ENCODE assay signal across 26 mouse cellular contexts in the genomic region with DNA sequence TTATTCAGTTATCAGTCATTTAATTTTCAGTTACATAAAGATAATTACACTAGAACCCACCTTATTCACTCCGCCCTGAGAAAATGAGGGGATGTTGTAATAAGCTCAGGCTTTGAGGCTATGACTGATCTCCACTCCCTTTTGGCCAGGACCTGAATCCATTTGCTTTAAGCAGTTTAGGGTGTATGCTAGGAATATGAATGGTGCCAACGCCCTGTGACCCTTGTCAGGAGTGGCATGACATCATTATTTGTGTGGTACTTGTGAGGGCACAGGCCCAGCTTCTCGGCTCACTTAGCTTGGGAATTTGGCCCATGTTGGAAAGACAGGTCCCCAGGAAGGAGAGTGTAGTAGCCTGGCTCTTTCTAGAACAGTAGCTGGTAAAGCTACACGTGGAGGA.
A peak's percentile ranks its signal among the peaks of the same experiment; 100 is the strongest.
DNase-seq lines count a peak whose midpoint lies in the region; ATAC-seq and TF ChIP-seq lines count a peak whose summit lies in the region.
"Had no signal": no experiment of that assay in that cellular context is flagged by ENCODE, and none has a peak within 500 bp of the region (broad histone marks: within the 10 kb centered on the region; RNA-seq: fewer than 3 reads in every experiment).

No protein-coding gene starts in this region.

- no peaks in the 10 kb centered on the region for H3K27me3 ChIP-seq in kidney, adult 2 months (replicated peaks; ENCODE audit: control insufficient read depth, insufficient read depth, low read length)
- H3K27me3 ChIP-seq in kidney, embryonic 14.5 days (ENCODE audit: control insufficient read depth, insufficient read depth, low read length) = no peaks in the 10 kb centered on the region
- no peaks in the 10 kb centered on the region for H3K27me3 ChIP-seq in stomach, embryonic 16.5 days (ENCODE audit: control insufficient read depth, insufficient read depth, low read length)
- H3K27me3 ChIP-seq: heart, embryonic 15.5 days; hindbrain, embryonic 13.5 days; liver, embryonic 15.5 days; Patski had no signal

- no peak overlapping the region for H3K9ac ChIP-seq in kidney, embryonic 14.5 days (ENCODE audit: low read depth, low read length)
- no peak overlapping the region for H3K9ac ChIP-seq in stomach, embryonic 16.5 days (ENCODE audit: low read length)
- H3K9ac ChIP-seq: heart, embryonic 15.5 days; hindbrain, embryonic 13.5 days; liver, embryonic 15.5 days had no signal

- no peak overlapping the region for H3K27ac ChIP-seq in kidney, adult 2 months (ENCODE audit: insufficient read depth, low read depth, low read length)
- H3K27ac ChIP-seq in kidney, embryonic 14.5 days (ENCODE audit: low read depth, low read length) = no peak overlapping the region
- H3K27ac ChIP-seq in stomach, embryonic 16.5 days (ENCODE audit: low read length) = peak overlapping the region; percentile 50
- H3K27ac ChIP-seq: heart, embryonic 10.5 days; heart, embryonic 15.5 days; hindbrain, embryonic 13.5 days; liver, embryonic 15.5 days had no signal

- no peaks in the 10 kb centered on the region for H3K9me3 ChIP-seq in kidney, embryonic 14.5 days (ENCODE audit: control insufficient read depth, low read length)
- no peaks in the 10 kb centered on the region for H3K9me3 ChIP-seq in stomach, embryonic 16.5 days (replicated peaks; ENCODE audit: control insufficient read depth, low read length)
- H3K9me3 ChIP-seq: heart, embryonic 10.5 days; heart, embryonic 15.5 days; hindbrain, embryonic 13.5 days; liver, embryonic 15.5 days had no signal

- H3K4me2 ChIP-seq in kidney, embryonic 14.5 days (replicated peaks; ENCODE audit: low read depth, low read length) = no peak overlapping the region
- no peak overlapping the region for H3K4me2 ChIP-seq in stomach, embryonic 16.5 days (ENCODE audit: low read depth, low read length)
- H3K4me2 ChIP-seq: heart, embryonic 15.5 days; hindbrain, embryonic 13.5 days; liver, embryonic 15.5 days; midbrain, embryonic 11.5 days had no signal

- no peak overlapping the region for H3K4me3 ChIP-seq in kidney, adult 2 months (ENCODE audit: insufficient read depth, low read depth, low read length)
- no peak overlapping the region for H3K4me3 ChIP-seq in kidney, embryonic 14.5 days (ENCODE audit: low read length)
- H3K4me3 ChIP-seq in lung, adult 2 months (replicated peaks; ENCODE audit: extremely low read depth, low read depth, low read length) = no peak overlapping the region
- no peak overlapping the region for H3K4me3 ChIP-seq in stomach, embryonic 16.5 days (replicated peaks; ENCODE audit: low read length)
- H3K4me3 ChIP-seq: heart, embryonic 10.5 days; heart, embryonic 15.5 days; hindbrain, embryonic 13.5 days; liver, embryonic 15.5 days had no signal

- ATAC-seq in kidney, embryonic 14.5 days (ENCODE audit: low FRiP score, low TSS enrichment) = no peak
- ATAC-seq in stomach, embryonic 16.5 days (ENCODE audit: insufficient read depth, low FRiP score) = peak; percentile 73; the same call in 1 of the 2 replicates
- ATAC-seq: forebrain, embryonic 14.5 days; midbrain, embryonic 16.5 days; Patski had no signal

- DNase-seq in kidney, adult 2 months = peak; percentile 38
- peak; percentile 71 for DNase-seq in lung, adult 2 months
- peak; percentile 83 for DNase-seq in lung, postnatal 25 days (ENCODE audit: low spot score)
- DNase-seq in spleen, postnatal 14 days (ENCODE audit: low spot score in 2 of 2) = no peak
- DNase-seq in thymus, postnatal 4 days = no peak
- DNase-seq in layer of hippocampus, adult 9-11 months = no peak
- DNase-seq: adrenal gland, postnatal 25 days; cerebellum, adult 18-20 months; cerebellum, postnatal 10 days; gastrocnemius, postnatal 25 days; heart, adult 11 months; kidney, adult 9 months; kidney, postnatal 14 days; liver; right cerebral cortex, postnatal 25 days; spleen, adult 18-20 months had no signal

- TF ChIP-seq POLR2A in kidney, adult 2 months (IDR thresholded peaks at IDR 0.05; ENCODE audit: low read depth, low read length) = no peak
- TF ChIP-seq POLR2A in lung, adult 2 months (IDR thresholded peaks at IDR 0.05; ENCODE audit: borderline replicate concordance, extremely low read depth, low read depth, low read length) = no peak

- H3K36me3 ChIP-seq in kidney, adult 2 months (ENCODE audit: control insufficient read depth, insufficient read depth, low read length) = no peaks in the 10 kb centered on the region
- H3K36me3 ChIP-seq in kidney, embryonic 14.5 days (ENCODE audit: control insufficient read depth, insufficient read depth, low read length) = no peaks in the 10 kb centered on the region
- H3K36me3 ChIP-seq in stomach, embryonic 16.5 days (ENCODE audit: control insufficient read depth, insufficient read depth, low read length) = no peaks in the 10 kb centered on the region
- H3K36me3 ChIP-seq: heart, embryonic 10.5 days; heart, embryonic 15.5 days; hindbrain, embryonic 13.5 days; liver, embryonic 15.5 days had no signal

- TF ChIP-seq CTCF in kidney, adult 2 months (conservative IDR thresholded peaks at IDR 0.05; ENCODE audit: insufficient read depth, insufficient read length, low read depth, low read length) = no peak
- no peak for TF ChIP-seq CTCF in lung, adult 2 months (IDR thresholded peaks at IDR 0.05; ENCODE audit: insufficient read depth, low read length)

- WGBS in kidney, adult 2 months = 53% methylated on average over 4 of the region's 4 CpGs
- 88% methylated on average over 4 of the region's 4 CpGs for WGBS in kidney, embryonic 14.5 days
- WGBS in lung, adult 2 months = 59% methylated on average over 4 of the region's 4 CpGs
- WGBS in stomach, embryonic 16.5 days = 57% methylated on average over 4 of the region's 4 CpGs

- peaks cover 15% of the 10 kb centered on the region; the same call in 1 of the 2 replicates for H3K4me1 ChIP-seq in kidney, adult 2 months (ENCODE audit: control insufficient read depth, insufficient read depth, low read length)
- peaks cover 4% of the 10 kb centered on the region; the same call in 1 of the 2 replicates for H3K4me1 ChIP-seq in kidney, embryonic 14.5 days (ENCODE audit: control insufficient read depth, insufficient read depth, low read length)
- peaks cover 13% of the 10 kb centered on the region for H3K4me1 ChIP-seq in lung, adult 2 months (ENCODE audit: control insufficient read depth, insufficient read depth, low read length)
- H3K4me1 ChIP-seq in stomach, embryonic 16.5 days (ENCODE audit: control insufficient read depth, insufficient read depth, low read length) = peaks cover 6% of the 10 kb centered on the region; the same call in 1 of the 2 replicates

Comparison
In these comparisons a context has a peak if more than half of its experiments do, and no peak if none do; other contexts are left out.
1. DNase-seq: peak in kidney, adult 2 months (single experiment), lung, adult 2 months (single experiment) and lung, postnatal 25 days (single experiment); none in spleen, postnatal 14 days (0 of 2), thymus, postnatal 4 days (single experiment) and layer of hippocampus, adult 9-11 months (single experiment).